14 mouse cellular contexts compared by ENCODE assay signal in genomic region chr3:95689940-95690339, GRCm38 (mm10). TPM values are rescaled to one million over a fixed set of nuclear protein-coding genes. Genes with fewer than 3 reads are reported as not detected.
DNase-seq lines count a peak whose midpoint lies in the region; ATAC-seq and TF ChIP-seq lines count a peak whose summit lies in the region.
"Had no signal": no experiment of that assay in that cellular context is flagged by ENCODE, and none has a peak within 500 bp of the region (broad histone marks: within the 10 kb centered on the region; RNA-seq: fewer than 3 reads in every experiment).

No protein-coding gene starts in this region.

- 15% methylated on average over 2 of the region's 2 CpGs for WGBS in lung, embryonic 15.5 days
- 15% methylated on average over 2 of the region's 2 CpGs for WGBS in heart, embryonic 15.5 days
- WGBS in stomach, postnatal 0 days: 32% methylated on average over 2 of the region's 2 CpGs

- no peaks in the 10 kb centered on the region for H3K27me3 ChIP-seq in lung, embryonic 15.5 days
- no peaks in the 10 kb centered on the region for H3K27me3 ChIP-seq in heart, embryonic 15.5 days
- H3K27me3 ChIP-seq in stomach, postnatal 0 days (ENCODE audit: control insufficient read depth, insufficient read depth, low read length): no peaks in the 10 kb centered on the region

- peak overlapping the region; percentile 16; the same call in 1 of the 2 replicates for H3K4me2 ChIP-seq in lung, embryonic 15.5 days
- peak overlapping the region; percentile 36 for H3K4me2 ChIP-seq in heart, embryonic 15.5 days
- no peak overlapping the region for H3K4me2 ChIP-seq in stomach, postnatal 0 days (replicated peaks; ENCODE audit: low read depth)
- H3K4me2 ChIP-seq: liver, embryonic 15.5 days; midbrain, embryonic 11.5 days had no signal

- DNase-seq in heart, adult 9 months (ENCODE audit: low spot score in 2 of 2): peak; percentile 12
- DNase-seq in heart, postnatal 4 days: no peak
- no peak for DNase-seq in lung, postnatal 10 days
- DNase-seq in stomach, postnatal 0 days (ENCODE audit: low spot score): no peak
- no peak for DNase-seq in layer of hippocampus, adult 9-10 months (ENCODE audit: low spot score)
- no peak for DNase-seq in cerebellum, adult 18-20 months
- DNase-seq: cerebellum, adult 11-12 months; kidney, adult 2 months; right cerebral cortex, postnatal 4 days had no signal

- no peak for ATAC-seq in lung, embryonic 15.5 days (ENCODE audit: borderline replicate concordance, extremely low read depth, low FRiP score, low TSS enrichment)
- no peak for ATAC-seq in heart, embryonic 15.5 days (replicated peaks; ENCODE audit: insufficient number of reproducible peaks, insufficient read depth, low FRiP score, low read depth)
- no peak for ATAC-seq in stomach, postnatal 0 days (ENCODE audit: low FRiP score, low TSS enrichment)

- H3K4me3 ChIP-seq in lung, embryonic 15.5 days: no peak overlapping the region
- H3K4me3 ChIP-seq in heart, embryonic 15.5 days: no peak overlapping the region
- H3K4me3 ChIP-seq in stomach, postnatal 0 days (ENCODE audit: low read depth, low read length): no peak overlapping the region
- H3K4me3 ChIP-seq: limb, embryonic 10.5 days; liver, embryonic 15.5 days had no signal

- H3K27ac ChIP-seq in lung, embryonic 15.5 days: peak overlapping the region; percentile 84
- peak overlapping the region; percentile 91 for H3K27ac ChIP-seq in heart, embryonic 15.5 days
- peak overlapping the region; percentile 97 for H3K27ac ChIP-seq in stomach, postnatal 0 days (replicated peaks)
- H3K27ac ChIP-seq: limb, embryonic 10.5 days; liver, embryonic 15.5 days had no signal

- no peaks in the 10 kb centered on the region for H3K9me3 ChIP-seq in lung, embryonic 15.5 days
- H3K9me3 ChIP-seq in heart, embryonic 15.5 days (replicated peaks): no peaks in the 10 kb centered on the region
- no peaks in the 10 kb centered on the region for H3K9me3 ChIP-seq in stomach, postnatal 0 days (ENCODE audit: control insufficient read depth, low read length)
- H3K9me3 ChIP-seq: limb, embryonic 10.5 days; liver, embryonic 15.5 days had no signal

- peaks cover 63% of the 10 kb centered on the region for H3K4me1 ChIP-seq in lung, embryonic 15.5 days
- peaks cover 81% of the 10 kb centered on the region for H3K4me1 ChIP-seq in heart, embryonic 15.5 days (replicated peaks)
- H3K4me1 ChIP-seq in stomach, postnatal 0 days (replicated peaks; ENCODE audit: control insufficient read depth, insufficient read depth): peaks cover 9% of the 10 kb centered on the region

- H3K36me3 ChIP-seq in lung, embryonic 15.5 days: no peaks in the 10 kb centered on the region
- no peaks in the 10 kb centered on the region for H3K36me3 ChIP-seq in heart, embryonic 15.5 days
- no peaks in the 10 kb centered on the region for H3K36me3 ChIP-seq in stomach, postnatal 0 days (ENCODE audit: control insufficient read depth, insufficient read depth, low read length)
- H3K36me3 ChIP-seq: liver, embryonic 15.5 days had no signal

- no peak overlapping the region for H3K9ac ChIP-seq in lung, embryonic 15.5 days
- 0 out of 2 replicates have a peak overlapping the region, but pooled peaks have one; percentile 4 for H3K9ac ChIP-seq in heart, embryonic 15.5 days
- no peak overlapping the region for H3K9ac ChIP-seq in stomach, postnatal 0 days (ENCODE audit: low read length)
- H3K9ac ChIP-seq: liver, embryonic 15.5 days had no signal

- TF ChIP-seq CTCF in stomach, postnatal 0 days (IDR thresholded peaks at IDR 0.05; ENCODE audit: low read depth): no peak

- no peak for TF ChIP-seq EP300 in stomach, postnatal 0 days (optimal IDR thresholded peaks at IDR 0.05)

RNA-seq across cellular contexts. Expression of gene Adamtsl4, which starts 2.2 kb away (rescaled TPM):
- 10 to 100 TPM; 13.5 to 14.6 TPM for total RNA-seq in heart, postnatal 4 days (2021)
- 3.1 and 5.7 TPM in 2 replicates for polyA plus RNA-seq in lung, embryonic 15.5 days (2015; fragmentation: Nextera tagmentation; extraction: Ambion mirVana)
- 6.9 and 10.6 TPM in 2 replicates for polyA plus RNA-seq in heart, embryonic 15.5 days (2015; fragmentation: Nextera tagmentation; extraction: Ambion mirVana)
- 9.4 and 10.4 TPM in 2 replicates for polyA plus RNA-seq in stomach, postnatal 0 days (2015; fragmentation: Nextera tagmentation; extraction: Ambion mirVana)

RNA-seq across cellular contexts. Expression of gene Mcl1, which starts 31.4 kb away (rescaled TPM):
- total RNA-seq in heart, postnatal 4 days (2021): 100 to 1,000 TPM; 112 to 115 TPM
- polyA plus RNA-seq in lung, embryonic 15.5 days (2015; fragmentation: Nextera tagmentation; extraction: Ambion mirVana): 64.5 and 65.2 TPM in 2 replicates
- polyA plus RNA-seq in heart, embryonic 15.5 days (2015; fragmentation: Nextera tagmentation; extraction: Ambion mirVana): 38.4 and 45.4 TPM in 2 replicates
- polyA plus RNA-seq in stomach, postnatal 0 days (2015; fragmentation: Nextera tagmentation; extraction: Ambion mirVana): 57.9 and 59.2 TPM in 2 replicates

RNA-seq across cellular contexts. Expression of gene Ecm1, which starts 49.4 kb away (rescaled TPM):
- total RNA-seq in heart, postnatal 4 days (2021): 10 to 100 TPM; 41.3 to 43.8 TPM
- 16.9 and 20.4 TPM in 2 replicates for polyA plus RNA-seq in lung, embryonic 15.5 days (2015; fragmentation: Nextera tagmentation; extraction: Ambion mirVana)
- polyA plus RNA-seq in heart, embryonic 15.5 days (2015; fragmentation: Nextera tagmentation; extraction: Ambion mirVana): 56.3 and 60.6 TPM in 2 replicates
- polyA plus RNA-seq in stomach, postnatal 0 days (2015; fragmentation: Nextera tagmentation; extraction: Ambion mirVana): 254 and 328 TPM in 2 replicates

Comparison
In these comparisons a context has a peak if more than half of its experiments do, and no peak if none do; other contexts are left out.
1. DNase-seq: peak in heart, adult 9 months (2 of 2); none in heart, postnatal 4 days (single experiment), lung, postnatal 10 days (single experiment), stomach, postnatal 0 days (single experiment), layer of hippocampus, adult 9-10 months (single experiment) and cerebellum, adult 18-20 months (0 of 2).
2. Peak in every context shown above with its lines, with median percentiles within 50 percentile points of each other: H3K27ac ChIP-seq.